Mouse (Mus musculus): ENCODE data around the gene Crebzf. TPM values are rescaled to one million over a fixed set of nuclear protein-coding genes. Genes with fewer than 3 reads are reported as not detected.

Crebzf gene
- polyA plus RNA-seq, 1 experiment = 41.3 TPM

GRCm38 (mm10) chr7:90443101-90444091 lies 867 bp downstream of the Crebzf start:
- DNase-seq = peak; percentile 72
- peaks cover 2% of the 10 kb centered on the region; the same call in 1 of the 2 replicates for H3K4me1 ChIP-seq (ENCODE audit: control insufficient read depth, insufficient read depth, low read length)
- under 1% methylated on average over 123 of the region's 123 CpGs for WGBS
- TF ChIP-seq CTCF (IDR thresholded peaks at IDR 0.05; ENCODE audit: insufficient read depth, low read length) (no peak), POLR2A (IDR thresholded peaks at IDR 0.05; ENCODE audit: borderline replicate concordance, extremely low read depth, low read depth, low read length) (no peak)
- peak overlapping the region; percentile 65 for H3K4me3 ChIP-seq (replicated peaks; ENCODE audit: extremely low read depth, low read depth, low read length)

GRCm38 (mm10) chr7:90444206-90444605 lies 1.7 kb downstream of the Crebzf start:
- TF ChIP-seq CTCF (IDR thresholded peaks at IDR 0.05; ENCODE audit: insufficient read depth, low read length) = no peak
- DNase-seq = no peak
- 0% methylated on average over 6 of the region's 6 CpGs for WGBS

GRCm38 (mm10) chr7:90456149-90456844 lies 13.8 kb downstream of the Crebzf start:
- DNase-seq = no peak
- peak overlapping the region; percentile 59 for H3K4me3 ChIP-seq (replicated peaks; ENCODE audit: extremely low read depth, low read depth, low read length)
- 11% methylated on average over 7 of the region's 7 CpGs for WGBS
- TF ChIP-seq POLR2A (IDR thresholded peaks at IDR 0.05; ENCODE audit: borderline replicate concordance, extremely low read depth, low read depth, low read length) (no peak), CTCF (IDR thresholded peaks at IDR 0.05; ENCODE audit: insufficient read depth, low read length) (no peak)
- peaks cover 7% of the 10 kb centered on the region; the same call in 1 of the 2 replicates for H3K4me1 ChIP-seq (ENCODE audit: control insufficient read depth, insufficient read depth, low read length)

More at GRCm38 (mm10) chr7:90444206-90444605, 1.7 kb downstream of the Crebzf start:
- peaks cover 2% of the 10 kb centered on the region; the same call in 1 of the 2 replicates for H3K4me1 ChIP-seq (ENCODE audit: control insufficient read depth, insufficient read depth, low read length)
- H3K4me3 ChIP-seq (replicated peaks; ENCODE audit: extremely low read depth, low read depth, low read length) = peak overlapping the region; percentile 65

GRCm38 (mm10) chr7:90456845-90457468 lies 14.4 kb downstream of the Crebzf start, which contains the start of gene Tmem126a:
Tmem126a (minus strand) TSS chr7:90457229.
- peak; percentile 81 for DNase-seq
- under 1% methylated on average over 41 of the region's 41 CpGs for WGBS
- TF ChIP-seq CTCF (IDR thresholded peaks at IDR 0.05; ENCODE audit: insufficient read depth, low read length) (no peak), POLR2A (IDR thresholded peaks at IDR 0.05; ENCODE audit: borderline replicate concordance, extremely low read depth, low read depth, low read length) (peak; percentile 94; the same call in 1 of the 2 replicates)
- Histone ChIP-seq H3K4me1 (ENCODE audit: control insufficient read depth, insufficient read depth, low read length) (peaks cover 7% of the 10 kb centered on the region; the same call in 1 of the 2 replicates), H3K4me3 (replicated peaks; ENCODE audit: extremely low read depth, low read depth, low read length) (peak within 1 kb of the TSS; percentile 59)

GRCm38 (mm10) chr7:90457517-90457916 lies 15.0 kb downstream of the Crebzf start:
- H3K4me3 ChIP-seq (replicated peaks; ENCODE audit: extremely low read depth, low read depth, low read length) = peak overlapping the region; percentile 59
- TF ChIP-seq POLR2A (IDR thresholded peaks at IDR 0.05; ENCODE audit: borderline replicate concordance, extremely low read depth, low read depth, low read length) (no peak), CTCF (IDR thresholded peaks at IDR 0.05; ENCODE audit: insufficient read depth, low read length) (no peak)
- peaks cover 7% of the 10 kb centered on the region; the same call in 1 of the 2 replicates for H3K4me1 ChIP-seq (ENCODE audit: control insufficient read depth, insufficient read depth, low read length)
- DNase-seq = peak; percentile 22
- 6% methylated on average over 10 of the region's 10 CpGs for WGBS

- DNase-seq = no peak
- Histone ChIP-seq H3K4me3 (replicated peaks; ENCODE audit: extremely low read depth, low read depth, low read length) (no peak overlapping the region), H3K4me1 (ENCODE audit: control insufficient read depth, insufficient read depth, low read length) (peaks cover 7% of the 10 kb centered on the region; the same call in 1 of the 2 replicates)
- 44% methylated on average over 10 of the region's 10 CpGs for WGBS
- no peak for TF ChIP-seq CTCF (IDR thresholded peaks at IDR 0.05; ENCODE audit: insufficient read depth, low read length)
- TF ChIP-seq POLR2A (IDR thresholded peaks at IDR 0.05; ENCODE audit: borderline replicate concordance, extremely low read depth, low read depth, low read length) = no peak
Measured at GRCm38 (mm10) chr7:90460330-90460729, 17.8 kb downstream of the Crebzf start.

GRCm38 (mm10) chr7:90460930-90461329 lies 18.4 kb downstream of the Crebzf start:
- TF ChIP-seq CTCF (IDR thresholded peaks at IDR 0.05; ENCODE audit: insufficient read depth, low read length) (peak; percentile 46), POLR2A (IDR thresholded peaks at IDR 0.05; ENCODE audit: borderline replicate concordance, extremely low read depth, low read depth, low read length) (no peak)
- Histone ChIP-seq H3K4me3 (replicated peaks; ENCODE audit: extremely low read depth, low read depth, low read length) (no peak overlapping the region), H3K4me1 (ENCODE audit: control insufficient read depth, insufficient read depth, low read length) (peaks cover 7% of the 10 kb centered on the region; the same call in 1 of the 2 replicates)
- peak; percentile 47 for DNase-seq
- 14% methylated on average over 14 of the region's 14 CpGs for WGBS

- Histone ChIP-seq H3K4me1 (ENCODE audit: control insufficient read depth, insufficient read depth, low read length) (peaks cover 3% of the 10 kb centered on the region; the same call in 1 of the 2 replicates), H3K4me3 (replicated peaks; ENCODE audit: extremely low read depth, low read depth, low read length) (no peak overlapping the region)
- no peak for DNase-seq
- 90% methylated on average over 5 of the region's 5 CpGs for WGBS
- TF ChIP-seq POLR2A (IDR thresholded peaks at IDR 0.05; ENCODE audit: borderline replicate concordance, extremely low read depth, low read depth, low read length) (no peak), CTCF (IDR thresholded peaks at IDR 0.05; ENCODE audit: insufficient read depth, low read length) (no peak)
Measured at GRCm38 (mm10) chr7:90461441-90461840, 18.9 kb downstream of the Crebzf start.

- TF ChIP-seq POLR2A (IDR thresholded peaks at IDR 0.05; ENCODE audit: borderline replicate concordance, extremely low read depth, low read depth, low read length) (no peak), CTCF (IDR thresholded peaks at IDR 0.05; ENCODE audit: insufficient read depth, low read length) (no peak)
- 42% methylated on average over 2 of the region's 2 CpGs for WGBS
- peaks cover 3% of the 10 kb centered on the region; the same call in 1 of the 2 replicates for H3K4me1 ChIP-seq (ENCODE audit: control insufficient read depth, insufficient read depth, low read length)
- DNase-seq = no peak
- H3K4me3 ChIP-seq (replicated peaks; ENCODE audit: extremely low read depth, low read depth, low read length) = no peak overlapping the region
Measured at GRCm38 (mm10) chr7:90473511-90473910, 31.0 kb downstream of the Crebzf start.
